Mouse (Mus musculus) CH12.LX (cell line): ENCODE results near the gene Vrtn. TPM values are rescaled to one million over a fixed set of nuclear protein-coding genes. Genes with fewer than 3 reads are reported as not detected.

Experiments used
- DNase-seq: peaks from one replicate; pipeline ENCODE4 v3.0.0-alpha.2; 2013; ENCODE audit errors: extremely low read depth
- H3K27ac ChIP-seq: 2 replicates; pipeline ENCODE4 v1.5.1; 2012; ENCODE audit warnings: low read depth, mild to moderate bottlenecking, control low read depth, moderate library complexity; ENCODE audit not compliant: insufficient read depth
- H3K27me3 ChIP-seq: replicated peaks from 2 replicates; pipeline ENCODE3; 2012; ENCODE audit warnings: inconsistent platforms
- H3K36me3 ChIP-seq, 2 experiments: replicated peaks in 1 of 2; 2 replicates each; pipeline versions ENCODE3 to v1.6.1; 2012; ENCODE audit warnings: inconsistent platforms in 1 of 2, low read length in 1 of 2, mild to moderate bottlenecking in 1 of 2, mixed read lengths in 1 of 2, moderate library complexity in 1 of 2; ENCODE audit not compliant: control insufficient read depth in 1 of 2, insufficient read depth in 1 of 2
- H3K4me1 ChIP-seq, 2 experiments: 2 replicates each; pipeline ENCODE4 v1.6.1; 2012; ENCODE audit warnings: inconsistent platforms in 1 of 2, moderate library complexity in 1 of 2; ENCODE audit not compliant: insufficient read depth in 2 of 2, control insufficient read depth in 1 of 2
- H3K4me2 ChIP-seq: 2 replicates; pipeline ENCODE4 v1.6.1; 2012; ENCODE audit warnings: low read depth, mild to moderate bottlenecking, control low read depth; ENCODE audit not compliant: poor library complexity, insufficient read depth, severe bottlenecking
- H3K4me3 ChIP-seq, 3 experiments: fragments of 150-350 bp in 1 of 3; sonication (generic) in 1 of 3; replicated peaks in 1 of 3; 2 replicates each; pipeline versions ENCODE3 to v1.5.1; 2011 to 2012; ENCODE audit warnings: low read depth in 2 of 3, low read length in 2 of 3, mild to moderate bottlenecking in 2 of 3, moderate library complexity in 2 of 3, control low read depth in 1 of 3, improper control_type of control experiment in 1 of 3, inconsistent platforms in 1 of 3, mixed read lengths in 1 of 3; ENCODE audit not compliant: poor library complexity in 1 of 3
- H3K79me2 ChIP-seq: replicated peaks from 2 replicates; pipeline ENCODE4 v1.6.1; 2012; ENCODE audit warnings: mild to moderate bottlenecking, moderate library complexity; ENCODE audit not compliant: control insufficient read depth, poor library complexity, insufficient read depth, severe bottlenecking; ENCODE audit errors: extremely low read depth
- H3K9ac ChIP-seq: 2 replicates; pipeline ENCODE4 v1.6.1; 2012; ENCODE audit warnings: low read depth, mild to moderate bottlenecking, control low read depth, moderate library complexity; ENCODE audit not compliant: insufficient read depth
- H3K9me3 ChIP-seq: replicated peaks from 2 replicates; pipeline ENCODE3; 2012; ENCODE audit warnings: low read length, inconsistent platforms, mixed read lengths
- CHD1 ChIP-seq: IDR thresholded peaks from 2 replicates; pipeline ENCODE4 v1.6.1; 2012; ENCODE audit warnings: low read depth, low read length, improper control_type of control experiment, inconsistent platforms
- CTCF ChIP-seq, 2 experiments: IDR thresholded peaks in 1 of 2; conservative IDR thresholded peaks in 1 of 2; 2 replicates each; pipeline ENCODE4 v1.5.1; 2011 to 2012; ENCODE audit warnings: low read depth in 2 of 2, low read length in 2 of 2, improper control_type of control experiment in 1 of 2, inconsistent platforms in 1 of 2, mild to moderate bottlenecking in 1 of 2, moderate library complexity in 1 of 2
- ELF1 ChIP-seq: IDR thresholded peaks from 2 replicates; pipeline ENCODE4 v1.6.1; 2014; ENCODE audit warnings: low read depth, mild to moderate bottlenecking, inconsistent platforms, low read length, improper control_type of control experiment
- JUND ChIP-seq: conservative IDR thresholded peaks from 2 replicates; pipeline ENCODE4 v1.6.1; 2011; ENCODE audit warnings: low read depth, low read length, improper control_type of control experiment
- MAFK ChIP-seq: IDR thresholded peaks from 2 replicates; pipeline ENCODE4 v1.6.1; 2011; ENCODE audit warnings: low read length, improper control_type of control experiment; ENCODE audit not compliant: insufficient replicate concordance
- MAZ ChIP-seq: IDR thresholded peaks from 2 replicates; pipeline ENCODE4 v1.6.1; 2012; ENCODE audit warnings: low read depth, mild to moderate bottlenecking, inconsistent platforms, low read length, improper control_type of control experiment, moderate library complexity
- MEF2A ChIP-seq: IDR thresholded peaks from 2 replicates; pipeline ENCODE4 v1.6.1; 2014; ENCODE audit warnings: low read depth, mild to moderate bottlenecking, inconsistent platforms, low read length, improper control_type of control experiment, borderline replicate concordance
- MXI1 ChIP-seq: IDR thresholded peaks from 2 replicates; pipeline ENCODE4 v1.6.1; 2011; ENCODE audit warnings: mild to moderate bottlenecking, low read depth, low read length, improper control_type of control experiment
- NELFE ChIP-seq: IDR thresholded peaks from 2 replicates; pipeline ENCODE4 v1.6.1; 2011; ENCODE audit warnings: low read depth, low read length, improper control_type of control experiment
- PAX5 ChIP-seq: IDR thresholded peaks from 2 replicates; pipeline ENCODE4 v1.6.1; 2012; ENCODE audit warnings: low read length, inconsistent platforms, mixed read lengths
- SMC3 ChIP-seq: IDR thresholded peaks from 2 replicates; pipeline ENCODE4 v1.6.1; 2011; ENCODE audit warnings: low read depth, low read length, improper control_type of control experiment
- TCF12 ChIP-seq: IDR thresholded peaks from 2 replicates; pipeline ENCODE4 v1.6.1; 2014; ENCODE audit warnings: low read depth, mild to moderate bottlenecking, inconsistent platforms, low read length, improper control_type of control experiment
- UBTF ChIP-seq: IDR thresholded peaks from 2 replicates; pipeline ENCODE4 v1.6.1; 2012; ENCODE audit warnings: low read depth, mild to moderate bottlenecking, inconsistent platforms, low read length, improper control_type of control experiment, moderate library complexity
- ZKSCAN1 ChIP-seq: IDR thresholded peaks from 2 replicates; pipeline ENCODE4 v1.6.1; 2012; ENCODE audit warnings: low read depth, inconsistent platforms, low read length, improper control_type of control experiment, borderline replicate concordance
- ZMIZ1 ChIP-seq: IDR thresholded peaks from 2 replicates; pipeline ENCODE4 v1.6.1; 2012; ENCODE audit warnings: low read depth, mild to moderate bottlenecking, inconsistent platforms, low read length, improper control_type of control experiment
- dilution Hi-C: fragments of 300-500 bp; cut with MboI; formaldehyde crosslinking; loops from 2 replicates; pipeline ENCODE4 v1.14.3; 2020; ENCODE audit warnings: low sequenced_read_pairs; ENCODE audit not compliant: extremely low pct_unique_long_range_greater_than_20kb, extremely low pct_ligation_motif_present
- in situ Hi-C: fragments of 300-500 bp; cut with MboI; formaldehyde crosslinking; loops from 3 replicates; pipeline ENCODE4 v1.14.3; 2019; ENCODE audit warnings: low sequenced_read_pairs, low pct_ligation_motif_present, low pct_unique_long_range_greater_than_20kb, mixed read lengths
- polyA plus RNA-seq: library from polyadenylated mRNA; unstranded; fragments of >175 nt; gene quantifications from 2 replicates; pipeline ENCODE4 v1.2.1, GENCODE M21; 2012; ENCODE audit warnings: low read depth; ENCODE audit not compliant: insufficient read length
- total RNA-seq, 2 experiments: library from RNA; depleted of rRNA; stranded (reverse); fragments of 300-350 nt in 1 of 2; fragments of >200 nt in 1 of 2; gene quantifications; 2 replicates each; pipeline ENCODE4 v1.2.3; 2012 to 2014

The Vrtn gene
- total and polyA plus RNA-seq, 3 experiments: not detected

DNA sequence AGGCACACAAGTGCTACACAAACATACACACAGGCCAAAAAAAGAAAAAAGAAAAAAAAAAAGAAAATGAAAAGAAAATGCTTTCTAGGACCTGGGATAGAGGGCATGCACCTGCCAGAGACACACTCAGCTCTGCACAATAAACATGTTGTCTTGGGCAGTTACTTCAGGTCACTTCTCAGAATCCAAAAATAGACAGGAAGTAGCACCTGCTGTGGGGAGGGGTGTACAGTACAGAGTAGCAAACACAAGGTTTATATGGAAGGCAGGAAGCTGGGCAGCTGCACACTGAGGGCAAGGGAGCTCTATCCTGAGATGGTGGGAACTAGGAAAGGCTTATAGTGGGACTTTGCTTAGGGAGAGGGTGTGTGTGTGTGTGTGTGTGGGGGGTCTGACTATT is 50.5 kb downstream of the Vrtn start:
- H3K4me1 ChIP-seq: peaks cover 12 to 41% of the 10 kb centered on the region in 2 experiments
- no peaks in the 10 kb centered on the region for H3K79me2 ChIP-seq
- no peak overlapping the region for H3K9ac ChIP-seq
- in situ Hi-C loops: no loop called here
- H3K4me3 ChIP-seq: no peak overlapping the region
- no peak overlapping the region for H3K27ac ChIP-seq
- no peaks in the 10 kb centered on the region for H3K36me3 ChIP-seq
- no peak for TF ChIP-seq MAZ
- TF ChIP-seq NELFE: no peak
- TF ChIP-seq ZKSCAN1: no peak
- TF ChIP-seq UBTF: no peak
- no peak for TF ChIP-seq MAFK
- no peak for TF ChIP-seq PAX5
- TF ChIP-seq ELF1: no peak
- TF ChIP-seq CHD1: no peak
- TF ChIP-seq MEF2A: peak; percentile 79
- peak; percentile 45; the same call in 1 of the 2 replicates for TF ChIP-seq TCF12
- no peak for TF ChIP-seq ZMIZ1
- TF ChIP-seq SMC3: no peak
- peak; percentile 32 for DNase-seq
- H3K27me3 ChIP-seq: no peaks in the 10 kb centered on the region
- H3K9me3 ChIP-seq: no peaks in the 10 kb centered on the region
- H3K4me2 ChIP-seq: no peak overlapping the region; the same call in 1 of the 2 replicates
- dilution Hi-C loops: no loop called here

- in situ Hi-C loops: no loop called here
- dilution Hi-C loops: no loop called here
- H3K9me3 ChIP-seq: no peaks in the 10 kb centered on the region
- H3K4me1 ChIP-seq: peaks cover 12 to 41% of the 10 kb centered on the region in 2 experiments
- no peaks in the 10 kb centered on the region for H3K36me3 ChIP-seq
- DNase-seq: no peak
- no peak overlapping the region for H3K27ac ChIP-seq
- H3K4me3 ChIP-seq: no peak overlapping the region
- no peaks in the 10 kb centered on the region for H3K79me2 ChIP-seq
- H3K27me3 ChIP-seq: no peaks in the 10 kb centered on the region
- H3K4me2 ChIP-seq: no peak overlapping the region
- H3K9ac ChIP-seq: no peak overlapping the region
- no peak for TF ChIP-seq MXI1
- TF ChIP-seq JUND: 0 out of 2 replicates have a peak, but pooled peaks have one; percentile 20
- TF ChIP-seq CTCF (conservative IDR thresholded peaks at IDR 0.05 in 1 of 2, IDR thresholded peaks at IDR 0.05 in 1 of 2; ENCODE audit: low read depth in 2 of 2, low read length in 2 of 2): no peak
Measured at GRCm38 (mm10) chr12:84692141-84692540, 51.3 kb downstream of the Vrtn start.
